Mouse (Mus musculus): ENCODE data around the gene Zfp711.

Gene Zfp711

DNA sequence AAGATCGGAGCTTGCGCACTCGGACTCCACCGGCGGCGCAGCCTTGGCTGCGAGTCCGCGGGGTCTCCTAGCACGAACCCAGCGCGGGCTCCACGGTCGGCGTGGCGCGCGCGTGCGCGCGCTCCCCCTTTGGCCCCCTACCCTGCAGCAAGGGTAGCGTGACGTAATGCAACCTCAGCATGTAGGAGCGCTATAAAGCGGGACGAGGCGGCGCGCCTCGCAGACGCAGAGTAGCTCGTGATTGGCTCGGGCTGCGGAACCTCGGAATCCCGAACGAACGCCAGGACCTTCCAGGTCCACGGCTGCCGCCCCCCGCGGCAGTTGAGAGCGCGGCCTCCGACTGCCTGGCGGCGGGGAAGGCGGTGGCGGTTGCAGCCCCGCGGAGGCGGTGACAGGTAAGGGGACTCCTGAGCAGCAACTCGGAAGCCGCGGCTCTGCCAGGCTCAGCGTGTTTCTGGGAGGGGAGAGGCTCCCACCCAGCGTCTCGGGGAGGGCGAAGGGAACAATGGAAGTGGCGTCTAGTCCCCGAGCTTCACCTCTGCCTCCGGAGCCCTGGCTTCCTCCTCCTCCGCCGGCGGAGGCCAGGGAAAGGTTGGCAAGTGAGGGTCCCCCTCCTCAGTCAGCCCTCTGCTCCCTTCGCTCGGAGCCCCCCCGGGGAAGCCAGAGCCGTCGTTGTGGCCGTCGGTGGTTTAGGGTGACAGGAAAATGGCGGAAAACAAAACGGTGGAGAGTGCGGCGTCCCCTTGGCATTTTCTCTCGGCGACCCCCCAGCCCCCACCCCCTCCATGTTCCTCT, at the start of gene Zfp711:
Zfp711 (plus strand) TSS at position 16 of the 795 bp plus-strand sequence.
- in situ Hi-C loops (cut with MboI, MseI): no loop called here

DNA sequence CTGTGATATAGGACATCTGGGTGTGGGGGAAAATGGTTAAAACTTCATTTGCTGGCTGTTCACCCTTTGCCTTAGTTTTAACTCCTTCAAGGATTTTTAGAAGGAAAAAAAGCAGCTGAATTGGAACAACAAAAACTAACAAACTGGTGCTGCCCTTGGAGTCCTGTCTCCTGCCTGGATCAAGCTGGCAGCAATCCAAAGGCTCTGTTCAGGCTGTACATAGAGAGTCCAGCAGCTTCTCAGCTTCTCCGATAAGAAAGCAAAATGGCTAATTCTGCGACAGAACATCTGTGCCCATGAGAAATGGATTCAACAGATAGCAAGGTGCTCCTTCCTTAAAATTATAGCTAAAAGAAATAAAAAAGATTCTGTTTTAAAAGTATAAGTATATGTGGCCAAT, 32.6 kb upstream of the Zfp711 start:
- in situ Hi-C loops (cut with MboI, MseI): loop anchor here in 1 of 2 experiments (25.0 kb wide), 1 partner anchor 830 kb away; no protein-coding TSS in a partner anchor

DNA sequence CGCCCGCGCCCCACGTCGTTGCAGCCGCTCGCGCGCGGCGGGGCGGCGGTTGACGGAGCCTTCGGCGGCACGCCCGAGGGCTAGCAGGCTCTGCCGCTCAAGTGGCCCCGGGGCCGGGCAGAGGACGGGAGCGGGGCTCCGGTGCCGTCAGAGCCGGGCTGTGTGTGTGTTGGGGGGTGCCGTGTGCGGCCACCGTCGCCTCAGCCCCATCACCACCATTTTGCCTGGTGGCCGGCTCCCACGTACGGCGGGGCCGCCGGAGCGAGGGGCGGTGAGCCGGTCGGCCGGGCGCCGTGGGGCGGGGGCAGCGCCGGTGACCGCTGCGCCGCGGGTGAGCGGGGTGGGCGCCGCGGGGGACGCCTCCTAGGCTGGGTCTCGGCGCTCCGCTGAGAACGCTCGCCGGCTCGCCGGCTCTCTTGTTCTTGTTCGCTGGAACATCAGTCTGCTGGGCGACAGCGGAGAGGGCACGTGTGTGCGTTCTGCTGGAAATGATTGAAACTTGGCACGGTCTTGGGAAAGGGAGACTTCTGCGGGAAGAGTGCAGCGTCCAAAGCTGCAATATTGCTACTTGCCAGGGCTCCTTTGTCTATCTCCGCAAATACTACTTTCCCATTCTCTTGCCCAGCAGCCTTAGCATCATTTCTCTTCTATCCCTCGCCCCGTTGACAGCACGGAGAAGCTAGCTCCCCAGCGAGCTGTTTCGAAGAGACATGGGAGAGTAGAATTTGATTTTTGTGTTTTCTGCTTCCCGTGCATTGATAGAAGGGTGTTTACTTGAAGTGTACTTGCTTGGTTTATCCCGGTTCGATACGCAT, 1.2 kb downstream of the Zfp711 start:
- in situ Hi-C loops (cut with MboI, MseI): no loop called here

DNA sequence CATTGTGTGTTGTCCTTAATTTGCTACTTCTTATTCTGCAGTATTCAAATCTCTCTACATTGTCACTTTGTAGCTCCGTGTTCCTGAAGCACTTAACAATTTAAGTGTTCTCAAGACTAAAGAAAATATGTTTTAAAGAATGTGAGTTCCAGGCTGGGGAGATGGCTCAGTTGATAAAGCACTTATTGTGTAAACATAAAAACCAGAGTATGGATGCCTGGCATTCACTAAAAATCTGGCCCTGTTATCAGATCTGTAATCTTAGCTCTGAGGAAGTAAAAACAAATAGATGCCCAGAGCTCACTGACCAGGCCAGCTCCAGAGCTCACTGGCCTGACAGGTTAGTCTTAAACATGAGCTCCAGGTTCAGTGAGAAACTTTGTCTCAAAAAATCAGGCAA, 75.2 kb downstream of the Zfp711 start:
- in situ Hi-C loops (cut with MboI, MseI): no loop called here

DNA sequence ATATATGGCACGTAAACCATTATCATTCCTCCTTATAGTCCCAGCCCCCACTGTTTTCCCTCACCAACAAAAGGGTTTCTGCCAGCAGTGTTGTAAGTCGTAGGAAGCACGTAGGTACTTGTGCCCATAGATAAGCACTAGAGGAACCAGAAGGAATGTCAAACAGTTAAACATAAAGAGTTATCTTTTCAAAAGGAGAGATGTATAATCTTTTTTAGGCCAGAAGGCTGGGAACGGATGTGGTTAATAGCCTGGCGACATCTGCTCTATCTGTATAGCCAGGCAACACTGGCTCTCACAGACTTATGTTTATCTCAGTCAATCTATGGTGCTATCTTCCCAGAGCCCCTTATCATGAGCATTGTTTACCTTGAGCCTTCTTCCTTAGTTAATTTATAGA, 80.3 kb downstream of the Zfp711 start:
- in situ Hi-C loops (cut with MboI, MseI): no loop called here

Measured in T-helper 17 cell (primary cell).